Mouse (Mus musculus) kidney, adult 18-20 months (tissue): ENCODE measurements around the gene Uvrag.
A peak's percentile ranks its signal among the peaks of the same experiment; 100 is the strongest.
"Not testable (repeated sequence)": the region's sequence is repeated elsewhere in the genome, so short reads cannot be mapped to it uniquely, and the experiment has no call there.

Experiments
- DNase-seq: peaks from one replicate; pipeline ENCODE4 v3.0.0; 2021

Gene Uvrag

GRCm38 (mm10) chr7:98967672-98968071 lies 173.3 kb downstream of the Uvrag start:
- DNase-seq, result no peak

DNA sequence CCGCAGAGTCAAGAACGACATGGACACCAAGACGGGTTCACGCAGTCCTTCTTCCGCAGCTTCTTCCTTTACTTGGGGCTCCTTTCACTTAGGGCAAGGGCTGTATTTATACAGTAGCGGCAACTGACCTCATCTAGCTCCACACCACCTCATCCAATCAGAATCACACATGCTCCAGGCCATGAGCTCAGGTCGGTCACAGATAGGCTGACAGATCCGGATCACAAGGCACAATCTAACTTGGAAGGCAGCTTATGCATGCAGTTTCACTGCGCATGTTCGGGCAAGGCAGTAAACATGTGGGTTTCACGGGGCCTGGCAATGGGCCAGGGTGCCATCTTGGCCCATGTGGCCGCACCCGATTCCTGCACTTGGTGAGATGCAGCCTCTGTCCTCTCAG lies 177.4 kb downstream of the Uvrag start:
- DNase-seq, result not testable (repeated sequence)

DNA sequence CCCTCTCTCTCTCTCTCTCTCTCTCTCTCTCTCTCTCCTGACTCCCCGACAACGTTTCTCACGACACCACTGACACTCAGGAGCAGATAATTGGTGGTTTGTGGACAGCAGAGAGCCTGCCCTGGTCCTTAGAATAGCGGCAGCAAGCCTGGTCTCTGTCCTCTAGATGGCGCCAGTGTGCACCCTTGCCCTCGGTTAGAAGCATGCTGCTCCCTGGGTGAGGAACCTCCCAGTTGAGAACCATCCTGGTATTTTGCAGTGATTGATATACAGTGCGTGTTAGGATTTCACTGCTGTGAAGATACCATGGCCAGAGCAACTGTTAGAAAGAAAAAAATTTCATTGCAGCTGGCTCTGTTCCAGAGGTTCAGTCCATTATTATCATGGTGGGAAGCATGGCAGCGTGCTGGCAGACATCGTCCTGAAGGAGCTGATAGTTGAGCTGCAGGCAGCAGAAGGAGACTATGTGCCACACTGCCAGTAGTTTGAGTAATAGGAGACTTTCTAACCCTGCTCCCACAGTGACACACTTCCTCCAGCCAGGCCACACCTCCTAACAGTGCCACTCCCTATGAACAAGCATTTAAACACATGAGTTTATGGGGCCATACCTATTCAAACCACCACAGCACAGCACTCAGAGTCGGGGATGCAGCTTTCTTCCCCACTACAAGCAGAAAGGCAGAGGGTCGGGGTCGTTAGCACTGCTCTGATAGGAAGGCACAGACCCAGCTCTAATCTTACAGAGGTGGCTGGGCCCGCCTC lies 178.2 kb downstream of the Uvrag start:
- DNase-seq, result peak; percentile 68

GRCm38 (mm10) chr7:98962074-98962473 lies 178.9 kb downstream of the Uvrag start:
- DNase-seq, result no peak

DNA sequence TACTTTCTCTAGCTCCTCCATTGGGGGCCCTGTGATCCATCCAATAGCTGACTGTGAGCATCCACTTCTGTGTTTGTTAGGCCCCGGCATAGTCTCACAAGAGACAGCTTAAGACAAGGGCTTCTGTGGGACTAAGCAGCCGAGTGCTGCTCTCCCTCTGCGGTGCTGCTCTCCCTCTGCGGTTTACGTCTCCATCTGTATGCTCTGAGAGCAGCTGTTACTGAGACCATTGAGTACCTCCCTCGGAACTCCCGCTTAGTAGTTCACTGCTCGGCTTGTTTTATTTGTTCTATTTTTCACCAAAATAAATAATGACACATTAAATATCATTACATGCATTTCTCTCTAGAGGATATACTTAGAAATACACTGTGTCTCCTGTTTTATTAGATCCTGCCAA lies 180.7 kb downstream of the Uvrag start:
- no peak for DNase-seq

DNA sequence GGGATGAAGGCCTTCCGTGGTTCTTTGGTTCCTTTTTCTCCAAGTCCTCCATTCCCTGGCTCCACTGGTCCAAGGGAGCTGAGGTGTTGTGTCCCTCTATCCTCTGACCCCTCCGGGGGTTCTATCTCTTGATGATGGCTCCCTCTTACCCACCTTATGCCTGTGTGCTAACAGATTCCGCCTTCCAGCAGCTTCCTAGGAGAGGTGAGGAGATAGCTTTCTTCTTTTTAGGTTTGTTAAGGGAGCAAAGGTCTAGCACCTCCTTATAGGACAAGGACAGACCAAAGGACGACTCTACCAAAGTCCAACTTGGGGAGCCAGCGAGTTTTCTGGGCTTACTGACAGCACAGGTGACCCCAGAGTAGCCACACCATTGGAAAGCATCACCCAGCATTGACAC lies 181.7 kb downstream of the Uvrag start:
- DNase-seq, result no peak

DNA sequence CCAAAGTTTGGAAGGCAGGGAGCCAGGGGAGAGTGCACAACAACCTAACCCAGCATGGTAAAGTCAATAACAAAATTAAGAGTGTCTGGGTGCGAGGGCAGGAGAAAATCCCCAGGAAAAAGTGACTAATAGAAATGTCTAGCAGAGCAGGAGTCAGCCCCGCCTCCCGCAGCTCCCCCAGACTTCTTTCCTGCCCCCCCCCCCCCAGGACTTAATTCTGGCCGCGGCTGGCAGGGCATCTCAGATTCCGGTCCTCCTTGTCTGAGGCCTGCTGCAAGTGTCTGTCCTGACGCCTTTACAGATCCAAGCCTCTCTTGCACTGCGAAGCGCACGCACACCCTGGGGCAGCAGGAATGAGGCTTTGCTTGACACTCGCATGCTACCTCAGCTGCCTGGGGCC lies 182.8 kb downstream of the Uvrag start:
- no peak for DNase-seq

DNA sequence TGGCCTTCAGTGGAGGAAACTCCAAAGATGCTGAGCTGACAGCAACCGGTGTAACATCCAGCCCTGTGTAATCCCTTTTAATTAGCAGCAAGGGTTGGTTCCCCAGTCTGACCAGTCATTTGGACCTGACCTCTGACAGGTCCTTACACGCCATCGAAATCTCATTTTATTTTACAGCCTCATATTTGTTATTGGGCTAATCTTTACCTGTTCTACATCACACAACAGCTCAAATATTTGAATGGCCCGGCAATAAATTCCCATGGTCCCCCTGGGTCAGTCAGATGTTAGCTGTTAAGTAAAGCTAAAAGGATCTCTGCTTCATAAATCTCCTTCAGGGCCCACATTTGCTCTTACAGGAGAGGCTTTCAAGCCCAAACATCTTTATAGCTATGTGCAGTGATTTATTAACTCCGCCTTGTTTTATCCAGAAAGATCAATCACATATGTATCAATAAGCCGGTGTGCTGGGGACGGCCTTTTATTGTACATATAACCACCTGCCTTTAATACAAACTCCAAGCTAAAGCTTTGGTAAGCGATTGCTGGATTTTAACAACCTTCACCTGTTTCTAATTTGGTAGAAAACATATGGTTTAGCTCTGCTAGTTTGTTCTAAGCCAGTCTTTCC lies 183.7 kb downstream of the Uvrag start:
- no peak for DNase-seq

DNA sequence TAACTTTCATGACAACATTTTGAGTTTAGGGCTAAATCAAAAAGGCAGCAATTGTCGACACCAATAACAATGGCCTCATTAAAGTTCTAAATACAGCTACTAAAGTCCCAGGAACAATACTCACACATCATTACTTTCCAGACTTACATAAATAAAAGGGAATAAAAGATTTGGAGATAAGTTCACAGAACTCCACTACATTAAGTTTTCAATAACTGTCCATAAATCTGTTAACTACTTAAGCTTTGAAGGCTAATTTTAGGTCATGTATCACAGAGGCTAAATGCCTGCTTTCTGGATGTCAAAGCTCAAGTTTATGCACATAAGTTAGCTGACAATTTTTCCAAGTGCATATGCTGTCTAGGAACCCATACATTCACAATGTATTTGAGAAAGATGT lies 184.3 kb downstream of the Uvrag start:
- no peak for DNase-seq

DNA sequence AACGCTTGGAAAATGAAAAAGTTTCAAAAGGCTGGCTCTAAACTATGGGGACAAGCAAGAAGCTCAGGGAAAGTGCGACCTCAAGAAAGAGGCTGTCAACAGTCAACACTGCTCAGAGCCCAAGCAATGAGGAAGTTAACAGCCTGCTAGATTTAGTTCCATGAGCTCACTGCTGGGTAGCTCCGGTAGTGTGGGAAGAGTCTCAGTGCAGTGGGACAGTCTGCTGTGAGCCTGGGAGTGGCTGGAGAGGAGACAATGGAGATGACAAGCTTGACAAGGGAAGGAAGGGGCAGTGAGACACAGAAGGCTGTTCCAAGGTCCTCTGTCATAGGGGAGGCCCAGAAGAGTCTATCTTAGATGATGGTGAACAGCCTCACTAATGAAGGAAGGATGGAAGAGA lies 187.3 kb downstream of the Uvrag start:
- DNase-seq, result no peak

GRCm38 (mm10) chr7:98944986-98945385 lies 196.0 kb downstream of the Uvrag start:
- DNase-seq, result no peak

DNA sequence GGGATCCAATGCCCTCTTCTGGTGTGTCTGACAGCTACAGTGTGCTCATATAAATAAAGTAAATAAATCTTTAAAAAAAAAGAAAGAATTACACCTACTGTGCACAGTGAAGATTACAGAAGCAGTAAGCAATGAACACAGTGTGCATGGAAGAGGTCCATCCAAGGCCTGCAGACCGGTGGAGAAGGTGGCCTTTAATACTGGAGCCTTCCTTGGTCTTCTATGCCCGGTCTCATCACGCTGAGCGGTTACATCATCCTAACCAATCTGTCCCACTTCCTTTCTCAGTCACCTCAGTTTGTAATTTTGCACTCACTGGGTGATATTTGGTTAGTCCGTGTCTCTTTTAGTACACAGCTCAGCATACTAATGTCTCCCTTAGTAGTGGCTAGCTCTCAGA lies 197.3 kb downstream of the Uvrag start:
- DNase-seq, result no peak

DNA sequence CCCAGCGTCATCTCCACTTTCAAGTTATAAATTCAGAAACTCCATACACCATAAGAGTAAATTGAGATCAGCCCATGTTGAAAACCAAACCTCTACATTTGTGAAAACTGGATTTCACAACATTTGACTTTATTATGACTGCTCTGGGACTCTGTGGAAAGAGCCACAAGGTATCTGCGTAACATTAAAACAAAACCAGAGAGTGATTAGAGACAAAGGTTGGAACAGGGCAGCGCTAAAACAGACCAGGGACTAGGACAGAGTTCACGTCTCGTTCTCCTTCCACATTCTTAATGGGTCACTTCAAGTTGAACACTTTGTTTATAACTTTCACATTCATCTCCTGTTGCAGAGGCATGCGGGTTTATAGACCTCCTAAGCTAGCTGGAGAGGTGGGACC lies 198.2 kb downstream of the Uvrag start:
- no peak for DNase-seq

- DNase-seq, result no peak
Observed at GRCm38 (mm10) chr7:98939194-98939593, 201.7 kb downstream of the Uvrag start.

DNA sequence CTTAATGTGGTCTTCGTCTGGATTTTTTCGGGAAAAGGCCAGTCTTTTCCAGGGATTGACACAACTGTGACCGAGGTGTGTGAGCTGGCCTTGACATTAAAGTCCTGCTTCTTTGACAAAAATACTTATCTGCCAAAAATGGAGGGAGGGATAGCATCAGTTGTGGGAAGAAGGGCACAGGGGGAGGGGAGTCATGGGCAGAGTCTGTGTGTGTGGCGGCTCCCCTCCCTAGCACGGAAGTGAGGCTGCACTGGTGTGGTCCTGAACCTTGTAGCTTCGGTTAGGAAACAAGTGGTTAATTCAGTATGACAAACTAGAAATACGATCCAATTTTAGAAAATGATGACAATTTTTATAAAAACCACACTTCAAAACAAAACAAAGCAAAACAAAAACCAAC lies 202.3 kb downstream of the Uvrag start:
- no peak for DNase-seq

- DNase-seq, result no peak
Observed at GRCm38 (mm10) chr7:98937079-98937813, 203.7 kb downstream of the Uvrag start.

DNA sequence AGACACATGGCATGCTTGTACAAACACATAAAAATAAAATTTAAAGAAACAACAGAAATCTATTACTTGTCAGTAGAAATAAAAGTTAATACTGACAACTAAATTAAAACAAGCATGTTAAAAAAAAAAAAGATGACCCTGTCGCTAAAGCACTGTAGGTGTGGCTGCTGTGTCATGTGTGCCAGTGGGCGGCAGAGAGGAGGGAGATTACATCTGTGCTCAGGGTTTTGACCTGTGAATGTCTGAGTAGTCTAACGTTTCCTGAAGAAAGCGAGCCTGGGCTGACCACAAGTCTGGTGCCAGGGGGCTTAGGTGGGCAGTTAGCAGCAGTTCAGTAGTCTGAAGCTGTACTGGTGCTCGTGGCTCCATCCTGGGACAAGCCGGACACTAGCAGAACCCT lies 205.2 kb downstream of the Uvrag start:
- DNase-seq, result no peak

DNA sequence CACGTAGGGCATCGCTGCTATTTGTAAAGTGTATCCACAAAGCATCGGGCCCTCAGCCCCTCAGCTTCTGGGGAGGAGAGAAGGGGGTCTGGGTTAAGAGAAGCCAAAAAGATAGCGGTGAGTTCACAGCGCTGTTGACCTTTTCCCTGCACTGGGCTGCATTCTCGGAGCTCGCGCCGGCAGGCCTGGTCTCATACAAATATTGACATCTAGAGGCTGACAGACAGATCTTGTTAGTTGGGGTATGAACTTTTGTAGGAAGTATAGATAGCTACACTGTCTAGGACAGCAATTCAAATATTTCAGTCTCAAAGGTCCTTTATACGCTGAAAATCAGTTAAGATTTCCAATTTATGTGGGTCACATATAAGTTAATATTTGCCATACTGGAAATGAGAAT lies 205.7 kb downstream of the Uvrag start:
- no peak for DNase-seq

- DNase-seq, result peak; percentile 33
Observed at GRCm38 (mm10) chr7:98928336-98929025, 212.5 kb downstream of the Uvrag start.

- DNase-seq, result no peak
Observed at GRCm38 (mm10) chr7:98926906-98927528, 213.9 kb downstream of the Uvrag start.

GRCm38 (mm10) chr7:98924380-98924869 lies 216.5 kb downstream of the Uvrag start:
- DNase-seq, result no peak

GRCm38 (mm10) chr7:98922984-98923383 lies 218.0 kb downstream of the Uvrag start:
- no peak for DNase-seq

GRCm38 (mm10) chr7:98917407-98917806 lies 223.5 kb downstream of the Uvrag start:
- DNase-seq, result no peak
